Mouse (Mus musculus) stomach, embryonic 15.5 days (tissue): ENCODE measurements around the gene Zcchc24. TPM values are rescaled to one million over a fixed set of nuclear protein-coding genes. Genes with fewer than 3 reads are reported as not detected.
A peak's percentile ranks its signal among the peaks of the same experiment; 100 is the strongest.

Source experiments
- ATAC-seq: fragments of 200-750 bp; cut with Nextera tagmentation; 2 replicates; pipeline ENCODE4 v1.8.0; 2017; ENCODE audit warnings: low read depth, moderate number of reproducible peaks, moderate TSS enrichment; ENCODE audit not compliant: insufficient read depth, low FRiP score
- H3K27ac ChIP-seq: fragments of 300-500 bp; sonication (generic); 2 replicates; pipeline ENCODE4 v1.5.1; 2015; ENCODE audit warnings: mild to moderate bottlenecking, inconsistent platforms
- H3K27me3 ChIP-seq: fragments of 300-500 bp; sonication (generic); replicated peaks from 2 replicates; pipeline ENCODE4 v1.6.1; 2015; ENCODE audit warnings: inconsistent platforms
- H3K36me3 ChIP-seq: fragments of 300-500 bp; sonication (generic); 2 replicates; pipeline ENCODE4 v1.6.1; 2015; ENCODE audit warnings: inconsistent platforms
- H3K4me1 ChIP-seq: fragments of 300-500 bp; sonication (generic); 2 replicates; pipeline ENCODE4 v1.6.1; 2015; ENCODE audit warnings: inconsistent platforms
- H3K4me2 ChIP-seq: fragments of 300-500 bp; sonication (generic); 2 replicates; pipeline ENCODE4 v1.6.1; 2015; ENCODE audit warnings: mild to moderate bottlenecking, inconsistent platforms
- H3K4me3 ChIP-seq: fragments of 300-500 bp; sonication (generic); replicated peaks from 2 replicates; pipeline ENCODE4 v1.5.1; 2015; ENCODE audit warnings: inconsistent platforms
- H3K9ac ChIP-seq: fragments of 300-500 bp; sonication (generic); 2 replicates; pipeline ENCODE4 v1.6.1; 2015; ENCODE audit warnings: inconsistent platforms
- H3K9me3 ChIP-seq: fragments of 300-500 bp; sonication (generic); 2 replicates; pipeline ENCODE4 v1.6.1; 2016; ENCODE audit warnings: inconsistent platforms
- WGBS: fragments of 180-500 bp; shearing (Covaris S2); methylation state at CpG from one replicate; pipeline ENCODE4 v1.1.7; 2015; 5-methylcytosine and 5-hydroxymethylcytosine counted together
- polyA plus RNA-seq: library from polyadenylated mRNA; unstranded; fragments of >200 nt; fragmentation: Nextera tagmentation; extraction: Ambion mirVana; gene quantifications from 2 replicates; pipeline ENCODE4 v1.2.1, GENCODE M21; 2015

The Zcchc24 gene
- polyA plus RNA-seq, 1 experiment from 2014 or later: 26.9 TPM

GRCm38 (mm10) chr14:25745365-25746184, 23.3 kb downstream of the Zcchc24 start:
- H3K36me3 ChIP-seq: peaks cover 3% of the 10 kb centered on the region; the same call in 1 of the 2 replicates
- ATAC-seq: no peak
- H3K27me3 ChIP-seq: no peaks in the 10 kb centered on the region
- H3K27ac ChIP-seq: no peak overlapping the region
- H3K9ac ChIP-seq: no peak overlapping the region
- no peak overlapping the region for H3K4me2 ChIP-seq
- no peaks in the 10 kb centered on the region for H3K9me3 ChIP-seq
- 58% methylated on average over 11 of the region's 11 CpGs for WGBS
- H3K4me3 ChIP-seq: no peak overlapping the region
- H3K4me1 ChIP-seq: peaks cover 20% of the 10 kb centered on the region

GRCm38 (mm10) chr14:25742943-25743342, 25.9 kb downstream of the Zcchc24 start:
- Histone ChIP-seq H3K9ac (no peak overlapping the region), H3K4me2 (no peak overlapping the region), H3K9me3 (no peaks in the 10 kb centered on the region), H3K27ac (no peak overlapping the region), H3K27me3 (no peaks in the 10 kb centered on the region), H3K36me3 (peaks cover 3% of the 10 kb centered on the region; the same call in 1 of the 2 replicates), H3K4me3 (no peak overlapping the region), H3K4me1 (peaks cover 34% of the 10 kb centered on the region)
- no peak for ATAC-seq
- WGBS: 79% methylated on average over 5 of the region's 5 CpGs

- peaks cover 39% of the 10 kb centered on the region for H3K4me1 ChIP-seq
- H3K9me3 ChIP-seq: no peaks in the 10 kb centered on the region
- H3K9ac ChIP-seq: no peak overlapping the region
- 47% methylated on average over 5 of the region's 5 CpGs for WGBS
- H3K27ac ChIP-seq: no peak overlapping the region
- H3K36me3 ChIP-seq: peaks cover 3% of the 10 kb centered on the region; the same call in 1 of the 2 replicates
- H3K27me3 ChIP-seq: no peaks in the 10 kb centered on the region
- H3K4me3 ChIP-seq: no peak overlapping the region
- no peak overlapping the region for H3K4me2 ChIP-seq
- ATAC-seq: no peak
These were observed 26.9 kb downstream of the Zcchc24 start for GRCm38 (mm10) chr14:25741840-25742367.

- Histone ChIP-seq H3K27ac (no peak overlapping the region), H3K36me3 (peaks cover 3% of the 10 kb centered on the region; the same call in 1 of the 2 replicates), H3K9me3 (no peaks in the 10 kb centered on the region), H3K9ac (no peak overlapping the region), H3K27me3 (no peaks in the 10 kb centered on the region), H3K4me1 (peaks cover 46% of the 10 kb centered on the region), H3K4me3 (no peak overlapping the region), H3K4me2 (no peak overlapping the region)
- WGBS: 60% methylated on average over 3 of the region's 3 CpGs
- ATAC-seq: no peak
These were observed 27.6 kb downstream of the Zcchc24 start for GRCm38 (mm10) chr14:25741211-25741610.

GRCm38 (mm10) chr14:25739957-25740565, 28.8 kb downstream of the Zcchc24 start:
- Histone ChIP-seq H3K27me3 (no peaks in the 10 kb centered on the region), H3K36me3 (peaks cover 3% of the 10 kb centered on the region; the same call in 1 of the 2 replicates), H3K9ac (no peak overlapping the region), H3K4me2 (no peak overlapping the region), H3K4me1 (peaks cover 50% of the 10 kb centered on the region), H3K4me3 (no peak overlapping the region), H3K27ac (no peak overlapping the region), H3K9me3 (no peaks in the 10 kb centered on the region)
- ATAC-seq: no peak
- 51% methylated on average over 4 of the region's 4 CpGs for WGBS

GRCm38 (mm10) chr14:25738591-25739001, 30.2 kb downstream of the Zcchc24 start:
- WGBS: 19% methylated on average over 14 of the region's 14 CpGs
- H3K4me3 ChIP-seq: no peak overlapping the region
- H3K4me1 ChIP-seq: peaks cover 59% of the 10 kb centered on the region
- H3K27ac ChIP-seq: peak overlapping the region; percentile 75
- H3K36me3 ChIP-seq: no peaks in the 10 kb centered on the region
- ATAC-seq: peak; percentile 32; the same call in 1 of the 2 replicates
- H3K9me3 ChIP-seq: no peaks in the 10 kb centered on the region
- no peak overlapping the region; the same call in 1 of the 2 replicates for H3K4me2 ChIP-seq
- no peak overlapping the region for H3K9ac ChIP-seq
- H3K27me3 ChIP-seq: no peaks in the 10 kb centered on the region

- H3K27ac ChIP-seq: peak overlapping the region; percentile 72
- no peaks in the 10 kb centered on the region for H3K9me3 ChIP-seq
- H3K27me3 ChIP-seq: no peaks in the 10 kb centered on the region
- WGBS: 38% methylated on average over 6 of the region's 6 CpGs
- H3K4me3 ChIP-seq: no peak overlapping the region
- peak; percentile 68; the same call in 1 of the 2 replicates for ATAC-seq
- H3K36me3 ChIP-seq: no peaks in the 10 kb centered on the region
- H3K4me1 ChIP-seq: peaks cover 59% of the 10 kb centered on the region
- no peak overlapping the region for H3K4me2 ChIP-seq
- H3K9ac ChIP-seq: no peak overlapping the region
These were observed 32.2 kb downstream of the Zcchc24 start for GRCm38 (mm10) chr14:25736589-25736988.

GRCm38 (mm10) chr14:25736140-25736539, 32.7 kb downstream of the Zcchc24 start:
- Histone ChIP-seq H3K4me2 (no peak overlapping the region), H3K9me3 (no peaks in the 10 kb centered on the region), H3K4me1 (peaks cover 59% of the 10 kb centered on the region), H3K36me3 (no peaks in the 10 kb centered on the region), H3K9ac (no peak overlapping the region), H3K4me3 (no peak overlapping the region), H3K27ac (peak overlapping the region; percentile 72), H3K27me3 (no peaks in the 10 kb centered on the region)
- WGBS: 67% methylated on average over 3 of the region's 3 CpGs
- ATAC-seq: no peak

- no peak overlapping the region for H3K4me2 ChIP-seq
- peaks cover 56% of the 10 kb centered on the region for H3K4me1 ChIP-seq
- H3K27ac ChIP-seq: peak overlapping the region; percentile 72
- no peak overlapping the region for H3K4me3 ChIP-seq
- H3K27me3 ChIP-seq: no peaks in the 10 kb centered on the region
- peak overlapping the region; percentile 13 for H3K9ac ChIP-seq
- H3K9me3 ChIP-seq: no peaks in the 10 kb centered on the region
- no peaks in the 10 kb centered on the region for H3K36me3 ChIP-seq
- peak; percentile 15; the same call in 1 of the 2 replicates for ATAC-seq
- WGBS: 43% methylated on average over 17 of the region's 17 CpGs
These were observed 33.8 kb downstream of the Zcchc24 start for GRCm38 (mm10) chr14:25734736-25735716.

GRCm38 (mm10) chr14:25727149-25727510, 41.7 kb downstream of the Zcchc24 start:
- no peak overlapping the region for H3K9ac ChIP-seq
- H3K27me3 ChIP-seq: no peaks in the 10 kb centered on the region
- no peaks in the 10 kb centered on the region for H3K9me3 ChIP-seq
- no peaks in the 10 kb centered on the region for H3K36me3 ChIP-seq
- ATAC-seq: no peak
- H3K4me2 ChIP-seq: no peak overlapping the region
- peaks cover 28% of the 10 kb centered on the region for H3K4me1 ChIP-seq
- 85% methylated on average over 5 of the region's 5 CpGs for WGBS
- H3K4me3 ChIP-seq: no peak overlapping the region
- H3K27ac ChIP-seq: no peak overlapping the region
